In the genomic region with DNA sequence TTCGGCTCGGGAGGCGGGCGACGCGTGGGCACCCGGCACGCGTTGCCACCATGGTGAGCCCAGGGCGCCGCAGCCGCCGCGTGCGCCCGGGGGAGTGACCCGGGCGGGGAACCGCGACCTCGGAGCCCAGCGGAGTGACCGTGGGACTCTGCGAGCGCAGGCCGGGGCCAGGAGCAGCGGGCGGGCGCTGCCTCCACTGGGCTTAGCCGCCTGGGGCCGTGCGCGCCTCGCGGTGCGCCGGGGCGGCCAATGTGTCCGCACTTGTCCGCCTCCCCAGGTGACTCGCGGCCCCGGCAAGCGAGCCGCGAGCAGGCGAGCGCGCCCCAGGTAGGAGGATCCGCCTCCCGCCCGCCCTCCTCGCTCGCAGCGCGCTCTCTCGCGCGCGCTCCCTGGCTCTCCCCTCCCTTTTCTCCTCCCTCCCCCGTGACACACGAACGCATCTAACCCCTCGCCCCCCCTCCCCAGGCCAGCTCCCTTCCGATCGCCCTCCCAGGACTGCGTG, we compare ENCODE assay signal across 7 mouse cellular contexts. TPM values are rescaled to one million over a fixed set of nuclear protein-coding genes. Genes with fewer than 3 reads are reported as not detected.
DNase-seq lines count a peak whose midpoint lies in the region; ATAC-seq lines count a peak whose summit lies in the region.

No protein-coding gene starts in this region.

- no peak for ATAC-seq in forebrain, embryonic 16.5 days
- no peak for ATAC-seq in liver, embryonic 13.5 days (ENCODE audit: low read depth)
- ATAC-seq in stomach, embryonic 16.5 days (ENCODE audit: insufficient read depth, low FRiP score), result no peak

- peak overlapping the region; percentile 70 for H3K4me3 ChIP-seq in forebrain, embryonic 16.5 days (replicated peaks; ENCODE audit: low read length)
- peak overlapping the region; percentile 46 for H3K4me3 ChIP-seq in liver, embryonic 13.5 days (replicated peaks)
- H3K4me3 ChIP-seq in stomach, embryonic 16.5 days (replicated peaks; ENCODE audit: low read length), result peak overlapping the region; percentile 55

- peak overlapping the region; percentile 41 for H3K27ac ChIP-seq in forebrain, embryonic 16.5 days (ENCODE audit: low read length)
- no peak overlapping the region for H3K27ac ChIP-seq in liver, embryonic 13.5 days
- no peak overlapping the region for H3K27ac ChIP-seq in stomach, embryonic 16.5 days (ENCODE audit: low read length)

- 0% methylated on average over 34 of the region's 67 CpGs for WGBS in forebrain, embryonic 16.5 days
- 2% methylated on average over 60 of the region's 67 CpGs for WGBS in liver, embryonic 13.5 days (ENCODE audit: insufficient replicate concordance)
- under 1% methylated on average over 64 of the region's 67 CpGs for WGBS in stomach, embryonic 16.5 days

- peak overlapping the region; percentile 75 for H3K9ac ChIP-seq in forebrain, embryonic 16.5 days (replicated peaks; ENCODE audit: low read depth, low read length)
- no peak overlapping the region for H3K9ac ChIP-seq in liver, embryonic 13.5 days
- H3K9ac ChIP-seq in stomach, embryonic 16.5 days (ENCODE audit: low read length), result peak overlapping the region; percentile 52

- H3K4me2 ChIP-seq in forebrain, embryonic 16.5 days (ENCODE audit: low read length), result peak overlapping the region; percentile 96
- H3K4me2 ChIP-seq in liver, embryonic 13.5 days, result peak overlapping the region; percentile 60
- H3K4me2 ChIP-seq in stomach, embryonic 16.5 days (ENCODE audit: low read depth, low read length), result peak overlapping the region; percentile 92

- H3K4me1 ChIP-seq in forebrain, embryonic 16.5 days (replicated peaks; ENCODE audit: control insufficient read depth, insufficient read depth, low read length), result peaks cover 51% of the 10 kb centered on the region
- H3K4me1 ChIP-seq in liver, embryonic 13.5 days (replicated peaks), result peaks cover 7% of the 10 kb centered on the region; the same call in 1 of the 2 replicates
- H3K4me1 ChIP-seq in stomach, embryonic 16.5 days (ENCODE audit: control insufficient read depth, insufficient read depth, low read length), result peaks cover 12% of the 10 kb centered on the region

- H3K27me3 ChIP-seq in forebrain, embryonic 16.5 days (replicated peaks; ENCODE audit: control insufficient read depth, insufficient read depth, low read length), result peaks cover 28% of the 10 kb centered on the region
- H3K27me3 ChIP-seq in liver, embryonic 13.5 days, result peaks cover 92% of the 10 kb centered on the region
- peaks cover 71% of the 10 kb centered on the region for H3K27me3 ChIP-seq in stomach, embryonic 16.5 days (ENCODE audit: control insufficient read depth, insufficient read depth, low read length)

- H3K9me3 ChIP-seq in forebrain, embryonic 16.5 days (ENCODE audit: control insufficient read depth, low read length), result no peaks in the 10 kb centered on the region
- H3K9me3 ChIP-seq in liver, embryonic 13.5 days (replicated peaks), result no peaks in the 10 kb centered on the region
- H3K9me3 ChIP-seq in stomach, embryonic 16.5 days (replicated peaks; ENCODE audit: control insufficient read depth, low read length), result no peaks in the 10 kb centered on the region

- peak; percentile 24 for DNase-seq in ovary, postnatal 14 days (ENCODE audit: low spot score)
- no peak for DNase-seq in ovary, adult 18-20 months (ENCODE audit: low spot score)
- no peak for DNase-seq in liver, embryonic 13.5 days
- no peak for DNase-seq in cerebellum, adult 9-10 months
- no peak for DNase-seq in Muller cell, postnatal 12 days (ENCODE audit: inconsistent ontology term)

- H3K36me3 ChIP-seq in forebrain, embryonic 16.5 days (ENCODE audit: control insufficient read depth, insufficient read depth), result no peaks in the 10 kb centered on the region
- H3K36me3 ChIP-seq in liver, embryonic 13.5 days, result no peaks in the 10 kb centered on the region
- no peaks in the 10 kb centered on the region for H3K36me3 ChIP-seq in stomach, embryonic 16.5 days (ENCODE audit: control insufficient read depth, insufficient read depth, low read length)

RNA-seq across cellular contexts. Expression of a gene that starts 0.7 kb away (rescaled TPM):
- 110 and 125 TPM in 2 replicates for polyA plus RNA-seq in forebrain, embryonic 16.5 days (2015; fragmentation: Nextera tagmentation; extraction: Ambion mirVana)
- polyA plus RNA-seq in liver, embryonic 13.5 days (2015; fragmentation: Nextera tagmentation; extraction: Ambion mirVana), result 0.12 and 0.35 TPM in 2 replicates
- 3.4 and 4.8 TPM in 2 replicates for polyA plus RNA-seq in stomach, embryonic 16.5 days (2015; fragmentation: Nextera tagmentation; extraction: Ambion mirVana)

Comparison
In these comparisons a context has a peak if more than half of its experiments do, and no peak if none do; other contexts are left out.
1. RNA of a gene that starts 0.7 kb away (polyA plus RNA-seq): 110 to 125 TPM in forebrain, embryonic 16.5 days; 3.4 to 4.8 TPM in stomach, embryonic 16.5 days and 0.12 to 0.35 TPM in liver, embryonic 13.5 days; every median in the first group is over 10 times any median in the second.
2. Peak in every context shown above with its lines, with median percentiles within 50 percentile points of each other: H3K4me2 ChIP-seq and H3K4me3 ChIP-seq.